Mouse (Mus musculus) intestine, embryonic 16.5 days (tissue): ENCODE data around the gene Tmem52. TPM values are rescaled to one million over a fixed set of nuclear protein-coding genes. Genes with fewer than 3 reads are reported as not detected.

Experiments
- ATAC-seq: fragments of 200-750 bp; cut with Nextera tagmentation; 2 replicates; pipeline ENCODE4 v1.8.0; 2017; ENCODE audit warnings: moderate TSS enrichment, moderate library complexity
- H3K27ac ChIP-seq: fragments of 300-500 bp; sonication (generic); 2 replicates; pipeline ENCODE4 v1.5.1; 2014; ENCODE audit warnings: mild to moderate bottlenecking, low read length
- H3K27me3 ChIP-seq: fragments of 300-500 bp; sonication (generic); replicated peaks from 2 replicates; pipeline ENCODE4 v1.6.1; 2014; ENCODE audit warnings: low read length, control low read depth, mixed read lengths; ENCODE audit not compliant: control insufficient read depth, insufficient read depth
- H3K36me3 ChIP-seq: fragments of 300-500 bp; sonication (generic); 2 replicates; pipeline ENCODE4 v1.6.1; 2014; ENCODE audit warnings: low read length, control low read depth; ENCODE audit not compliant: control insufficient read depth, insufficient read depth
- H3K4me1 ChIP-seq: fragments of 300-500 bp; sonication (generic); 2 replicates; pipeline ENCODE4 v1.6.1; 2014; ENCODE audit warnings: low read length, control low read depth, mixed read lengths; ENCODE audit not compliant: control insufficient read depth, insufficient read depth
- H3K4me2 ChIP-seq: fragments of 300-500 bp; sonication (generic); 2 replicates; pipeline ENCODE4 v1.6.1; 2014; ENCODE audit warnings: low read depth, low read length, control low read depth
- H3K4me3 ChIP-seq: fragments of 300-500 bp; sonication (generic); 2 replicates; pipeline ENCODE4 v1.5.1; 2014; ENCODE audit warnings: mild to moderate bottlenecking, low read length
- H3K9ac ChIP-seq: fragments of 300-500 bp; sonication (generic); 2 replicates; pipeline ENCODE4 v1.6.1; 2014; ENCODE audit warnings: low read depth, low read length
- H3K9me3 ChIP-seq: fragments of 300-500 bp; sonication (generic); 2 replicates; pipeline ENCODE4 v1.6.1; 2016; ENCODE audit warnings: low read length, control low read depth; ENCODE audit not compliant: control insufficient read depth
- WGBS: fragments of 180-500 bp; shearing (Covaris S2); extraction: QIAGEN DNeasy Blood & Tissue Kit; methylation state at CpG from one replicate; pipeline ENCODE4 v1.1.7; 2014; 5-methylcytosine and 5-hydroxymethylcytosine counted together
- polyA plus RNA-seq: library from polyadenylated mRNA; unstranded; fragments of >200 nt; fragmentation: Nextera tagmentation; extraction: Ambion mirVana; gene quantifications from 2 replicates; pipeline ENCODE4 v1.2.1, GENCODE M21; 2015

Tmem52 gene
- polyA plus RNA-seq, 1 experiment from 2014 or later: 4.3 TPM

GRCm38 (mm10) chr4:155492131-155492633 lies 23.3 kb downstream of the Tmem52 start:
- Histone ChIP-seq H3K9ac (peak overlapping the region; percentile 100), H3K4me3 (peak overlapping the region; percentile 99), H3K4me2 (peak overlapping the region; percentile 80), H3K9me3 (no peaks in the 10 kb centered on the region), H3K27ac (peak overlapping the region; percentile 92), H3K4me1 (peaks cover 49% of the 10 kb centered on the region), H3K27me3 (no peaks in the 10 kb centered on the region), H3K36me3 (no peaks in the 10 kb centered on the region)
- ATAC-seq: no peak
- WGBS: under 1% methylated on average over 51 of the region's 51 CpGs

DNA sequence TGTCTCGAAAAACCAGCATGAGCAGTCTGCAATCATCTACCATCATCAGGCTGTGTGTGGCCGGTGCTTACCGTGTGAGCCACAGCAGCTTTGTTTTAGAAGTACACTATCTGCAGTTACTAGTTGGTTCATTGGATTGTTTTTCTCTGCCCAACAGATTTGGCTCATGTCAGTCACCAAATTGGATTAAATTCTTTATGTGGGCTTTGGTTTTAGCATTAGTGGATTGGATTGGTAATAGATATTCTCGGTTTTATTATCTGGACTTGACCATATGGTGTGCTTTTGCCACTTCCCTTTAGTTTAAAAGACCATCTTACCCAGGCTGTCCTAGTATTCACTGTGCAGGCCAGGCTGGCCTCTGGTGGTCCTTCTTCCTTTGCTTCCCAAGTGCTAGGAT lies 26.0 kb downstream of the Tmem52 start:
- WGBS: 60% methylated on average over 4 of the region's 4 CpGs
- H3K9ac ChIP-seq: no peak overlapping the region
- H3K36me3 ChIP-seq: no peaks in the 10 kb centered on the region
- no peak for ATAC-seq
- H3K4me3 ChIP-seq: no peak overlapping the region
- H3K27me3 ChIP-seq: no peaks in the 10 kb centered on the region
- H3K4me1 ChIP-seq: peaks cover 32% of the 10 kb centered on the region
- no peaks in the 10 kb centered on the region for H3K9me3 ChIP-seq
- no peak overlapping the region for H3K27ac ChIP-seq
- H3K4me2 ChIP-seq: peak overlapping the region; percentile 8; the same call in 1 of the 2 replicates

DNA sequence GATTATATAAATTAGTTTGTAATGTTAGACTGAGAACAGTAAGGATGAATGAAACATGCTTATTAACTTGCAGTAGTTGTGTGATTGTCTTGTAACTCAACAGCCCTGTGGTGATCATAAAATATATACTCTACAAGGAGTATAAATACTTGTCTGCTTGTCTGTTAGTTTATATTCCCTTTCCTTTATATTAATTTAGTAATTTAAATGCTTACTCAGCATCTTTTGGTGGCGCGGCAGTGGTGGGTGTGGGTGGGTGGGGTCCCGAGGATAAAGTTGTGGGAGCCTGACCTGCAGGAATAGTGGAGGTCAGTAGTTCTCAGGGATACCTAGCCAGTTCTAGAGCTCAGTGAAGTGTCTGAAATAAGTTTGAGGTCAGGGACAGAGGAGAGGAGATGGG lies 29.0 kb downstream of the Tmem52 start:
- no peak overlapping the region for H3K9ac ChIP-seq
- no peak for ATAC-seq

GRCm38 (mm10) chr4:155501126-155501525 lies 32.2 kb downstream of the Tmem52 start:
- Histone ChIP-seq H3K27me3 (no peaks in the 10 kb centered on the region), H3K27ac (no peak overlapping the region), H3K4me1 (peaks cover 18% of the 10 kb centered on the region), H3K9me3 (no peaks in the 10 kb centered on the region), H3K4me3 (no peak overlapping the region), H3K9ac (no peak overlapping the region), H3K4me2 (no peak overlapping the region), H3K36me3 (no peaks in the 10 kb centered on the region)
- ATAC-seq: no peak
- 73% methylated on average over 2 of the region's 2 CpGs for WGBS

More for the DNA sequence above, 29.0 kb downstream of the Tmem52 start:
- no peaks in the 10 kb centered on the region for H3K27me3 ChIP-seq
- H3K27ac ChIP-seq: no peak overlapping the region
- whole genome bisulfite sequencing: 74% methylated on average over 3 of the region's 3 CpGs
- H3K36me3 ChIP-seq: no peaks in the 10 kb centered on the region
- no peak overlapping the region for H3K4me3 ChIP-seq
- H3K4me2 ChIP-seq: no peak overlapping the region
- peaks cover 25% of the 10 kb centered on the region for H3K4me1 ChIP-seq
- H3K9me3 ChIP-seq: no peaks in the 10 kb centered on the region

DNA sequence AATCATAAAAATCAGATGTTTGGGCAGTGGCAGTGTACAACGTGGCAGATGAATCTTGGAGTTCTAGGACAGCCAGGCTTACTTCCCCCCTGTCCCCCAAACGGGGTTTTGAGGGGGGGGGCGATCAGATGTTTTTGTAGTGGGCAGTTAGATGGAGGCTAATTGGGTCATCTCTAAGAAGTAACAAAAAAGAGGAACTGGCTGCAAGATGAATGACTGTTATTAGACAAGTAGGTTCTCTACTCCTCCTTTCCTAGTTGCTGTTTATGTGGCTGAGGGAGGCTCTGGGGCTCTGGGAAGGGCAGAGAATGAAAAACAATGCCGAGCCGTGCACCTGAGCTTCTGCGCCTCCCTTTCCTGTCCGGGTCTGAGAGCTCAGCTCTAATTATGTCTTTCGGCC lies 36.2 kb downstream of the Tmem52 start:
- Histone ChIP-seq H3K4me1 (peaks cover 10% of the 10 kb centered on the region; the same call in 1 of the 2 replicates), H3K4me2 (no peak overlapping the region), H3K9me3 (no peaks in the 10 kb centered on the region), H3K4me3 (no peak overlapping the region), H3K27ac (no peak overlapping the region), H3K27me3 (no peaks in the 10 kb centered on the region), H3K9ac (no peak overlapping the region), H3K36me3 (no peaks in the 10 kb centered on the region)
- 62% methylated on average over 8 of the region's 8 CpGs for WGBS
- ATAC-seq: no peak

DNA sequence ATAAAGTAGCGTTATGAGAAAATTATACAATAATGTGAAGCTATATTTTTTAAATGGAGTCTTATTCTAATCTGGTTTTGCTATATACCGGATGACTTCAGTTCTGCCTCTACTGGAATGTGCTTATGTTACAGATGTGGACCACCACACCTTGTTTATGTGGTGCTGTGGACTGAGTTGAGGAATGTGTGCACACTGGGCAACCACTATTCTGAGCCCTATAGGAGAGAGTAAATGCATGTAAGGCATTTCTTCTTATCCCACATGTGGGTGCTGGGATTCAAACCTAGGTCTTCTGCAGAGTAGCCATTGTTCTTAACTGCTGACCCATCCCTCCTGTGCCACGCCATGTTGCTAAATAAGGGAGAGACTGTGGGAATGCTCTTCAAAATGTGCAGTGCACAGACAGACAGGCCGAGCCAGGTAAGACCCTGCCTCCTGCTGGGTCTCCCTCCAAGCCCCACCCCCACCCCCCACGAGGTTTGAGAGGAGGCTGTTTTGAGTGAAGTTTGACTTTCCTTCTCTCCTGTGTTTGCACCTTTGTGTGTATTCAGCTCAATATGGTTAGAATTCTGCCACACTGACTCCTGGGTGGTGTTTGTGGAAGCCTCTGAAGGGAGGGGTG lies 36.9 kb downstream of the Tmem52 start:
- no peaks in the 10 kb centered on the region for H3K9me3 ChIP-seq
- no peaks in the 10 kb centered on the region for H3K36me3 ChIP-seq
- 78% methylated on average over 5 of the region's 5 CpGs for WGBS
- no peak overlapping the region for H3K4me3 ChIP-seq
- H3K4me1 ChIP-seq: peaks cover 10% of the 10 kb centered on the region; the same call in 1 of the 2 replicates
- ATAC-seq: no peak
- H3K9ac ChIP-seq: no peak overlapping the region
- no peak overlapping the region for H3K27ac ChIP-seq
- H3K4me2 ChIP-seq: no peak overlapping the region
- no peaks in the 10 kb centered on the region for H3K27me3 ChIP-seq

DNA sequence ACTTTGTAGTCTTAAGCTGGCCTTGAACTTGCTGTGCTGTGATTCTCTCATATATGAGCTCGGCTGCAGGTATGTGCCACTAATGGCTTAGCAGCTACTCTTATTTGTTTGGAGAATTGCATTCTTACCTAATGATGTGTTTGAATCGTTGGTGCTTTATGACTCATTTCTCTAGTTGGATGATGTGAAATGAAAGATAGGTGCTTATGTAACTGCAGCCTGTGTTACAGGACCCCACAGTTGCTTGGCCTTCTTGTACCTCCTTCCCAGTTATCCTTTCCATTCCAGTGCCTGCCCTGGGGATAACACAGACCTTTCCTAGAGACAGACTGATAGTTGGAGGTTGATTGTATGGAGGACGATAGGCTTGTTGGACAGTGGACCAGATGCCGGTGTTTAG lies 39.7 kb downstream of the Tmem52 start:
- Histone ChIP-seq H3K9ac (no peak overlapping the region), H3K27ac (no peak overlapping the region), H3K4me2 (no peak overlapping the region), H3K36me3 (no peaks in the 10 kb centered on the region), H3K4me3 (no peak overlapping the region), H3K9me3 (no peaks in the 10 kb centered on the region), H3K27me3 (no peaks in the 10 kb centered on the region), H3K4me1 (peaks cover 10% of the 10 kb centered on the region; the same call in 1 of the 2 replicates)
- ATAC-seq: no peak
- WGBS: 82% methylated on average over 4 of the region's 4 CpGs

DNA sequence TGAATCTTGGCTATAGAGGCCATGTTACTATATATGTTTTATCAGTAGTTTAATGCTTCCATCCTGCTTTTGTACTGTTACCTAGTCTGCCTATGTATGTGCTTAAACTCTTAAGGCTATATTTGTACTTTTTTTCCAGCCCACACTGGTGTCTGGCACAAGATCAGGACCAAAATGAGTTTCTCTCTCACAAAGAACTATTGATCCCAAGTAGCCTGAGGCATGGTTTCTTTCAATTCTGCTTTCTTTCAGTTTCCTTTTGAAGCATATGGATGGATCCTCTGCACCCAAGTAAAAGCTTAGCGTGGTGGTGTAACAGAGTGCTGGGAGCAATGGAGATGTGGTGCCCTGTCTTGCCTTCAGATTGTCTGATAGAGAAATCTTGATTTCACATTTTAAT lies 42.1 kb downstream of the Tmem52 start:
- Histone ChIP-seq H3K36me3 (no peaks in the 10 kb centered on the region), H3K9ac (no peak overlapping the region), H3K4me3 (no peak overlapping the region), H3K27me3 (no peaks in the 10 kb centered on the region), H3K9me3 (no peaks in the 10 kb centered on the region), H3K27ac (no peak overlapping the region), H3K4me2 (no peak overlapping the region), H3K4me1 (peaks cover 2% of the 10 kb centered on the region; the same call in 1 of the 2 replicates)
- WGBS: 79% methylated on average over 1 of the region's 1 CpGs
- no peak for ATAC-seq

GRCm38 (mm10) chr4:155514810-155515209 lies 45.9 kb downstream of the Tmem52 start:
- no peak for ATAC-seq
- Histone ChIP-seq H3K9ac (no peak overlapping the region), H3K9me3 (no peaks in the 10 kb centered on the region), H3K4me1 (no peaks in the 10 kb centered on the region; the same call in 1 of the 2 replicates), H3K36me3 (no peaks in the 10 kb centered on the region), H3K27me3 (no peaks in the 10 kb centered on the region), H3K27ac (no peak overlapping the region), H3K4me3 (no peak overlapping the region), H3K4me2 (no peak overlapping the region)
- WGBS: 93% methylated on average over 2 of the region's 2 CpGs
